23 mouse cellular contexts compared by ENCODE assay signal in the genomic region with DNA sequence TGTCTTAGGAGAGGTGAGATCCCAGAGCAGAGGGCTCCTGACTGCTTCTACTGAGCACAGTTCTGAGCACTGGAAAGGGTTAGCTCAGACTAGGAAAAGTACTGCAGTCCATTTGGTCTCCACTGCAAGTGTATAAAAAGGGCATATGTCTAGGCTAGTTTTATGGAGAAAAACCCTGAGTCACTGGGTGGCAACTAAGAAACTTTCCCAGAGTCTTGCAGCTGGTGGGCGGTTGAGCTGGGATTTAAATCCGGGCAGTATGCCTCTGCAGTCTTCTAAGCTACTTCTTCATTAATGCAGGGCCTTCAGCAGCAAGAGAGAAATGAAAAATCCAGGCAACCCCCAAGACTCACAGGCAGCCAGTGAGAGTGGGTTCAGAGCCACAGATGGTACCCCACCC. TPM values are rescaled to one million over a fixed set of nuclear protein-coding genes. Genes with fewer than 3 reads are reported as not detected.
DNase-seq lines count a peak whose midpoint lies in the region; ATAC-seq and TF ChIP-seq lines count a peak whose summit lies in the region.
"Had no signal": no experiment of that assay in that cellular context is flagged by ENCODE, and none has a peak within 500 bp of the region (broad histone marks: within the 10 kb centered on the region; RNA-seq: fewer than 3 reads in every experiment).

No protein-coding gene starts in this region.

- peak overlapping the region; percentile 74 for H3K27ac ChIP-seq in olfactory bulb, adult 2 months (ENCODE audit: insufficient read depth, low read depth, low read length)
- H3K27ac ChIP-seq: embryonic facial prominence, embryonic 13.5 days; embryonic facial prominence, embryonic 15.5 days; forebrain, embryonic 13.5 days; forebrain, embryonic 15.5 days had no signal

- DNase-seq in frontal cortex, postnatal 10 days (ENCODE audit: low spot score in 2 of 2): no peak
- peak; percentile 68 for DNase-seq in right cerebral cortex, adult 18-20 months
- no peak for DNase-seq in right cerebral cortex, postnatal 4 days
- DNase-seq in brain, adult 2 months (ENCODE audit: low read depth, low spot score): peak; percentile 74
- no peak for DNase-seq in layer of hippocampus, adult 11-12 months (ENCODE audit: low spot score)
- no peak for DNase-seq in gastrocnemius, postnatal 25 days
- DNase-seq: adrenal gland, postnatal 10 days; adrenal gland, postnatal 25 days; cerebellum, adult 11-12 months; cerebellum, adult 2 months; cerebellum, adult 9-10 months; cerebellum, postnatal 10 days; cerebellum, postnatal 25 days; embryo, embryonic 11 days; forebrain, postnatal 0 days had no signal

- no peak for TF ChIP-seq POLR2A in olfactory bulb, adult 2 months (IDR thresholded peaks at IDR 0.05; ENCODE audit: insufficient read depth, low read depth, low read length)

- no peak for TF ChIP-seq CTCF in olfactory bulb, adult 2 months (IDR thresholded peaks at IDR 0.05; ENCODE audit: insufficient read depth, low read depth, low read length)

- WGBS in olfactory bulb, adult 2 months: 25% methylated on average over 2 of the region's 2 CpGs

- no peak overlapping the region for H3K4me3 ChIP-seq in olfactory bulb, adult 2 months (ENCODE audit: insufficient read depth, low read depth, low read length)
- H3K4me3 ChIP-seq: embryonic facial prominence, embryonic 13.5 days; embryonic facial prominence, embryonic 15.5 days; forebrain, embryonic 13.5 days; forebrain, embryonic 15.5 days had no signal

- peak; percentile 75 for ATAC-seq in frontal cortex, adult (ENCODE audit: low TSS enrichment)
- ATAC-seq: activated CD4-positive, CD25-positive, alpha-beta regulatory T cell, adult 4 months; forebrain, embryonic 13.5 days; forebrain, embryonic 15.5 days; forebrain, postnatal 0 days; Patski had no signal

- peaks cover 20% of the 10 kb centered on the region for H3K4me1 ChIP-seq in olfactory bulb, adult 2 months (ENCODE audit: control insufficient read depth, insufficient read depth, low read length)
- H3K4me1 ChIP-seq: forebrain, embryonic 15.5 days had no signal

RNA-seq across cellular contexts. Expression of a gene that starts 10.5 kb away (rescaled TPM):
- polyA plus RNA-seq in olfactory bulb, adult 2 months (2012; ENCODE audit: insufficient read depth, insufficient read length, low replicate concordance, missing spikeins): 106 TPM in 1 of 2 replicates, not detected in the other
- total RNA-seq in gastrocnemius, postnatal 25 days (2021): 1 to 10 TPM; 4.2 to 4.4 TPM

RNA-seq across cellular contexts. Expression of a gene that starts 15.7 kb away (rescaled TPM):
- polyA plus RNA-seq in olfactory bulb, adult 2 months (2012; ENCODE audit: insufficient read depth, insufficient read length, low replicate concordance, missing spikeins): not detected in 2 replicates
- total RNA-seq in gastrocnemius, postnatal 25 days (2021): 10 to 100 TPM in 1 of 2 experiments, 1 to 10 TPM in 1; 10.0 to 10.1 TPM

Comparison
In these comparisons a context has a peak if more than half of its experiments do, and no peak if none do; other contexts are left out.
1. DNase-seq: peak in right cerebral cortex, adult 18-20 months (single experiment) and brain, adult 2 months (single experiment); none in frontal cortex, postnatal 10 days (0 of 2), right cerebral cortex, postnatal 4 days (single experiment), layer of hippocampus, adult 11-12 months (single experiment) and gastrocnemius, postnatal 25 days (single experiment).